Mouse (Mus musculus) lung, adult 2 months (tissue): ENCODE data around the gene Myo15.

ENCODE experiments used
- CTCF ChIP-seq: fragments of 200-500 bp; IDR thresholded peaks from 2 replicates; pipeline ENCODE4 v1.5.1; 2011; ENCODE audit warnings: mild to moderate bottlenecking, low read length, control low read depth; ENCODE audit not compliant: insufficient read depth
- POLR2A ChIP-seq: fragments of 200-500 bp; IDR thresholded peaks from 2 replicates; pipeline ENCODE4 v1.6.1; 2011; ENCODE audit warnings: low read depth, mild to moderate bottlenecking, control low read depth, low read length, borderline replicate concordance; ENCODE audit errors: extremely low read depth

- no peak for TF ChIP-seq CTCF
- TF ChIP-seq POLR2A, result no peak
These were observed 66.5 kb downstream of the Myo15 start for GRCm38 (mm10) chr11:60535676-60536075.
